In genomic region chr9:37627263-37627662, GRCm38 (mm10) we compare ENCODE assay signal across 27 mouse cellular contexts. TPM values are rescaled to one million over a fixed set of nuclear protein-coding genes. Genes with fewer than 3 reads are reported as not detected.
DNase-seq lines count a peak whose midpoint lies in the region; ATAC-seq and TF ChIP-seq lines count a peak whose summit lies in the region.
"Had no signal": no experiment of that assay in that cellular context is flagged by ENCODE, and none has a peak within 500 bp of the region (broad histone marks: within the 10 kb centered on the region; RNA-seq: fewer than 3 reads in every experiment).

No protein-coding gene starts in this region.

- DNase-seq in hindbrain, embryonic 14.5 days (ENCODE audit: low spot score): no peak
- DNase-seq in left cerebral cortex, adult 2 months (ENCODE audit: extremely low spot score in 1 of 2, low spot score in 2 of 2): no peak
- no peak for DNase-seq in left cerebral cortex, postnatal 10 days (ENCODE audit: extremely low spot score in 1 of 2, low spot score in 2 of 2)
- peak; percentile 65 for DNase-seq in R1 (ENCODE audit: low read depth, low spot score)
- peak; percentile 19 for DNase-seq in ZHBTc4 (ENCODE audit: low read depth, low spot score)
- no peak for DNase-seq in midbrain, postnatal 0 days (ENCODE audit: low spot score)
- DNase-seq: adrenal gland, adult 2 months; adrenal gland, postnatal 10 days; adrenal gland, postnatal 25 days; cerebellum, adult 11 months; cerebellum, adult 18-20 months; cerebellum, adult 8-10 months; cerebellum, adult 9-11 months; cerebellum, postnatal 14 days; cerebellum, postnatal 36 days; embryo, embryonic 11 days had no signal

- no peaks in the 10 kb centered on the region for H3K36me3 ChIP-seq in hindbrain, embryonic 14.5 days (replicated peaks; ENCODE audit: control insufficient read depth, insufficient read depth)
- no peaks in the 10 kb centered on the region for H3K36me3 ChIP-seq in hindbrain, embryonic 16.5 days (ENCODE audit: control insufficient read depth, insufficient read depth, low read length)
- no peaks in the 10 kb centered on the region for H3K36me3 ChIP-seq in midbrain, postnatal 0 days (ENCODE audit: insufficient read depth, low read length)
- H3K36me3 ChIP-seq: embryonic facial prominence, embryonic 13.5 days; embryonic facial prominence, embryonic 15.5 days; forebrain, embryonic 10.5 days; forebrain, embryonic 12.5 days had no signal

- peak overlapping the region; percentile 57; the same call in 1 of the 2 replicates for H3K27ac ChIP-seq in hindbrain, embryonic 14.5 days
- no peak overlapping the region for H3K27ac ChIP-seq in hindbrain, embryonic 16.5 days (ENCODE audit: low read depth, low read length)
- peak overlapping the region; percentile 50; the same call in 1 of the 2 replicates for H3K27ac ChIP-seq in left cerebral cortex, adult 2 months
- H3K27ac ChIP-seq in midbrain, postnatal 0 days (ENCODE audit: low read depth, low read length): no peak overlapping the region
- H3K27ac ChIP-seq: embryonic facial prominence, embryonic 13.5 days; embryonic facial prominence, embryonic 15.5 days; forebrain, embryonic 10.5 days had no signal

- no peak for TF ChIP-seq CTCF in left cerebral cortex, adult 2 months (IDR thresholded peaks at IDR 0.05)
- no peak for TF ChIP-seq CTCF in midbrain, postnatal 0 days (IDR thresholded peaks at IDR 0.05)

- intact Hi-C loops in left cerebral cortex, adult 2 months (cut with DNase I): loop anchor here (5.0 kb wide), 1 partner anchor 50 kb away; no protein-coding TSS in a partner anchor
- intact Hi-C loops in left cerebral cortex, postnatal 10 days (cut with DNase I): loop anchor here (10.0 kb wide), 1 partner anchor 308 kb away; no protein-coding TSS in a partner anchor

- no peak overlapping the region for H3K4me2 ChIP-seq in hindbrain, embryonic 14.5 days (replicated peaks)
- H3K4me2 ChIP-seq in hindbrain, embryonic 16.5 days (ENCODE audit: low read length): no peak overlapping the region
- no peak overlapping the region for H3K4me2 ChIP-seq in midbrain, postnatal 0 days (ENCODE audit: low read depth, low read length, poor library complexity, severe bottlenecking)
- H3K4me2 ChIP-seq: embryonic facial prominence, embryonic 13.5 days; embryonic facial prominence, embryonic 15.5 days; forebrain, embryonic 12.5 days had no signal

- no peaks in the 10 kb centered on the region for H3K27me3 ChIP-seq in hindbrain, embryonic 14.5 days (ENCODE audit: control insufficient read depth, insufficient read depth, low read length)
- no peaks in the 10 kb centered on the region for H3K27me3 ChIP-seq in hindbrain, embryonic 16.5 days (replicated peaks; ENCODE audit: control insufficient read depth, insufficient read depth, low read length)
- no peaks in the 10 kb centered on the region for H3K27me3 ChIP-seq in midbrain, postnatal 0 days (ENCODE audit: insufficient read depth, low read length)
- H3K27me3 ChIP-seq: embryonic facial prominence, embryonic 13.5 days; embryonic facial prominence, embryonic 15.5 days; forebrain, embryonic 12.5 days had no signal

- WGBS in hindbrain, embryonic 14.5 days: 94% methylated on average over 1 of the region's 1 CpGs
- 96% methylated on average over 1 of the region's 1 CpGs for WGBS in hindbrain, embryonic 16.5 days
- WGBS in midbrain, postnatal 0 days: 97% methylated on average over 1 of the region's 1 CpGs

- no peak overlapping the region for H3K4me3 ChIP-seq in hindbrain, embryonic 14.5 days (replicated peaks; ENCODE audit: low read length)
- no peak overlapping the region for H3K4me3 ChIP-seq in hindbrain, embryonic 16.5 days (ENCODE audit: low read length)
- no peak overlapping the region for H3K4me3 ChIP-seq in left cerebral cortex, adult 2 months
- no peak overlapping the region for H3K4me3 ChIP-seq in midbrain, postnatal 0 days (ENCODE audit: low read depth, low read length)
- H3K4me3 ChIP-seq: embryonic facial prominence, embryonic 13.5 days; embryonic facial prominence, embryonic 15.5 days; erythroblast, embryonic 14.5 days; forebrain, embryonic 10.5 days; forebrain, embryonic 12.5 days had no signal

- ATAC-seq in hindbrain, embryonic 14.5 days (ENCODE audit: low FRiP score): no peak
- no peak for ATAC-seq in hindbrain, embryonic 16.5 days
- no peak for ATAC-seq in midbrain, postnatal 0 days (ENCODE audit: low FRiP score)
- ATAC-seq: forebrain, embryonic 14.5 days; forebrain, embryonic 16.5 days had no signal

- H3K4me1 ChIP-seq in hindbrain, embryonic 14.5 days (replicated peaks; ENCODE audit: control insufficient read depth, insufficient read depth, low read length): peaks cover 17% of the 10 kb centered on the region
- H3K4me1 ChIP-seq in hindbrain, embryonic 16.5 days (ENCODE audit: control insufficient read depth, insufficient read depth, low read depth, low read length): peaks cover 14% of the 10 kb centered on the region
- peaks cover 18% of the 10 kb centered on the region for H3K4me1 ChIP-seq in midbrain, postnatal 0 days (ENCODE audit: insufficient read depth, low read length)

- H3K9ac ChIP-seq in hindbrain, embryonic 14.5 days: no peak overlapping the region
- no peak overlapping the region for H3K9ac ChIP-seq in hindbrain, embryonic 16.5 days (ENCODE audit: low read depth, low read length)
- no peak overlapping the region for H3K9ac ChIP-seq in midbrain, postnatal 0 days (replicated peaks; ENCODE audit: low read length, poor library complexity, severe bottlenecking)
- H3K9ac ChIP-seq: embryonic facial prominence, embryonic 13.5 days; embryonic facial prominence, embryonic 15.5 days; forebrain, embryonic 12.5 days had no signal

- no peaks in the 10 kb centered on the region for H3K9me3 ChIP-seq in hindbrain, embryonic 14.5 days (ENCODE audit: control insufficient read depth, low read length)
- no peaks in the 10 kb centered on the region for H3K9me3 ChIP-seq in hindbrain, embryonic 16.5 days (ENCODE audit: control insufficient read depth, low read length)
- H3K9me3 ChIP-seq in midbrain, postnatal 0 days (ENCODE audit: low read length): no peaks in the 10 kb centered on the region
- H3K9me3 ChIP-seq: embryonic facial prominence, embryonic 13.5 days; embryonic facial prominence, embryonic 15.5 days; forebrain, embryonic 10.5 days; forebrain, embryonic 12.5 days had no signal

RNA-seq across cellular contexts. Expression of gene Spa17, which starts 13.7 kb away (rescaled TPM):
- 10.2 and 14.1 TPM in 2 replicates for polyA plus RNA-seq in hindbrain, embryonic 14.5 days (2014; fragmentation: Nextera tagmentation; extraction: Ambion mirVana)
- polyA plus RNA-seq in hindbrain, embryonic 16.5 days (2015; fragmentation: Nextera tagmentation; extraction: Ambion mirVana): 7.6 and 9.6 TPM in 2 replicates
- 1 to 10 TPM; 1.7 to 2.1 TPM for total RNA-seq in left cerebral cortex, adult 2 months (2021)
- 1 to 10 TPM; 1.9 to 2.2 TPM for total RNA-seq in left cerebral cortex, postnatal 10 days (2021)
- 1.2 and 1.4 TPM in 2 replicates for total RNA-seq in midbrain, postnatal 0 days (2014; rRNA removed)
- 6.3 and 10.1 TPM in 2 replicates for polyA plus RNA-seq in midbrain, postnatal 0 days (2015; fragmentation: Nextera tagmentation; extraction: Ambion mirVana)

RNA-seq across cellular contexts. Expression of gene Tbrg1, which starts 29.8 kb away (rescaled TPM):
- polyA plus RNA-seq in hindbrain, embryonic 14.5 days (2014; fragmentation: Nextera tagmentation; extraction: Ambion mirVana): 91.3 and 91.5 TPM in 2 replicates
- polyA plus RNA-seq in hindbrain, embryonic 16.5 days (2015; fragmentation: Nextera tagmentation; extraction: Ambion mirVana): 87.1 and 89.2 TPM in 2 replicates
- total RNA-seq in left cerebral cortex, adult 2 months (2021): 10 to 100 TPM; 52.5 to 59.8 TPM
- 10 to 100 TPM; 54.1 to 58.3 TPM for total RNA-seq in left cerebral cortex, postnatal 10 days (2021)
- 55.3 and 55.7 TPM in 2 replicates for total RNA-seq in midbrain, postnatal 0 days (2014; rRNA removed)
- 91.4 and 94.4 TPM in 2 replicates for polyA plus RNA-seq in midbrain, postnatal 0 days (2015; fragmentation: Nextera tagmentation; extraction: Ambion mirVana)

RNA-seq across cellular contexts. Expression of gene Panx3, which starts 41.8 kb away (rescaled TPM):
- 0.09 TPM in 1 of 2 replicates, not detected in the other for polyA plus RNA-seq in hindbrain, embryonic 14.5 days (2014; fragmentation: Nextera tagmentation; extraction: Ambion mirVana)
- polyA plus RNA-seq in hindbrain, embryonic 16.5 days (2015; fragmentation: Nextera tagmentation; extraction: Ambion mirVana): 0.15 and 0.51 TPM in 2 replicates
- total RNA-seq in left cerebral cortex, adult 2 months (2021): not detected
- not detected for total RNA-seq in left cerebral cortex, postnatal 10 days (2021)
- total RNA-seq in midbrain, postnatal 0 days (2014; rRNA removed): not detected in 2 replicates
- polyA plus RNA-seq in midbrain, postnatal 0 days (2015; fragmentation: Nextera tagmentation; extraction: Ambion mirVana): 0.10 TPM in 1 of 2 replicates, not detected in the other
- total RNA-seq: adrenal gland, postnatal 4 days; common myeloid progenitor, adult 5-6 weeks had no signal
- polyA plus RNA-seq: C2C12; erythroblast, embryonic 14.5 days; forebrain, embryonic 10.5 days; forebrain, embryonic 14.5 days; forebrain, embryonic 16.5 days had no signal

Comparison
In these comparisons a context has a peak if more than half of its experiments do, and no peak if none do; other contexts are left out.
1. H3K27ac ChIP-seq: peak in hindbrain, embryonic 14.5 days (single experiment) and left cerebral cortex, adult 2 months (single experiment); none in hindbrain, embryonic 16.5 days (single experiment) and midbrain, postnatal 0 days (single experiment).
2. DNase-seq: peak in R1 (single experiment) and ZHBTc4 (single experiment); none in hindbrain, embryonic 14.5 days (single experiment), left cerebral cortex, adult 2 months (0 of 2), left cerebral cortex, postnatal 10 days (0 of 2) and midbrain, postnatal 0 days (single experiment).